Mouse (Mus musculus) kidney, postnatal 0 days (tissue): ENCODE data around the gene Slc36a4. TPM values are rescaled to one million over a fixed set of nuclear protein-coding genes. Genes with fewer than 3 reads are reported as not detected.

ENCODE experiments used
- ATAC-seq: fragments of 200-750 bp; cut with Nextera tagmentation; replicated peaks from 2 replicates; pipeline ENCODE4 v1.8.0; 2017; ENCODE audit warnings: low read depth, moderate number of reproducible peaks, moderate TSS enrichment, moderate library complexity; ENCODE audit not compliant: low FRiP score
- DNase-seq: peaks from one replicate; pipeline ENCODE4 v3.0.0-alpha.2; 2016; ENCODE audit warnings: low spot score
- H3K27ac ChIP-seq: fragments of 300-500 bp; sonication (generic); 2 replicates; pipeline ENCODE4 v1.5.1; 2014; ENCODE audit warnings: mild to moderate bottlenecking
- H3K27me3 ChIP-seq: fragments of 300-500 bp; sonication (generic); 2 replicates; pipeline ENCODE4 v1.6.1; 2014; ENCODE audit warnings: low read length, mixed read lengths; ENCODE audit not compliant: insufficient read depth
- H3K36me3 ChIP-seq: fragments of 300-500 bp; sonication (generic); 2 replicates; pipeline ENCODE4 v1.6.1; 2014; ENCODE audit warnings: low read length, mixed read lengths; ENCODE audit not compliant: insufficient read depth
- H3K4me1 ChIP-seq: fragments of 300-500 bp; sonication (generic); replicated peaks from 2 replicates; pipeline ENCODE4 v1.6.1; 2014; ENCODE audit warnings: antibody characterized with exemption, low read length, mixed read lengths; ENCODE audit not compliant: insufficient read depth
- H3K4me2 ChIP-seq: fragments of 300-500 bp; sonication (generic); 2 replicates; pipeline ENCODE4 v1.6.1; 2014; ENCODE audit warnings: mild to moderate bottlenecking, low read length, moderate library complexity, mixed read lengths
- H3K4me3 ChIP-seq: fragments of 300-500 bp; sonication (generic); replicated peaks from 2 replicates; pipeline ENCODE4 v1.5.1; 2014; ENCODE audit warnings: low read depth, low read length
- H3K9ac ChIP-seq: fragments of 300-500 bp; sonication (generic); 2 replicates; pipeline ENCODE4 v1.6.1; 2014; ENCODE audit warnings: low read depth, low read length
- H3K9me3 ChIP-seq: fragments of 300-500 bp; sonication (generic); replicated peaks from 2 replicates; pipeline ENCODE4 v1.6.1; 2016; ENCODE audit warnings: low read length, inconsistent platforms, mixed read lengths
- CTCF ChIP-seq: IDR thresholded peaks from 2 replicates; pipeline ENCODE4 v1.5.1; 2016; ENCODE audit warnings: antibody characterized with exemption, low read depth, mild to moderate bottlenecking, moderate library complexity
- WGBS: fragments of 180-500 bp; shearing (Covaris S2); extraction: QIAGEN DNeasy Blood & Tissue Kit; methylation state at CpG from one replicate; pipeline ENCODE4 v1.1.7; 2014; 5-methylcytosine and 5-hydroxymethylcytosine counted together
- polyA plus RNA-seq: library from polyadenylated mRNA; unstranded; fragments of >200 nt; fragmentation: Nextera tagmentation; extraction: Ambion mirVana; gene quantifications from 2 replicates; pipeline ENCODE4 v1.2.1, GENCODE M21; 2015

Gene Slc36a4
- polyA plus RNA-seq, 1 experiment from 2014 or later: 13.5 TPM

GRCm38 (mm10) chr9:15774911-15775310 lies 65.4 kb downstream of the Slc36a4 start:
- TF ChIP-seq CTCF: no peak
- 78% methylated on average over 1 of the region's 1 CpGs for WGBS
- Histone ChIP-seq H3K27ac (no peak overlapping the region), H3K36me3 (no peaks in the 10 kb centered on the region), H3K9me3 (no peaks in the 10 kb centered on the region), H3K4me3 (no peak overlapping the region), H3K9ac (no peak overlapping the region), H3K4me1 (no peaks in the 10 kb centered on the region), H3K4me2 (no peak overlapping the region), H3K27me3 (no peaks in the 10 kb centered on the region)
- DNase-seq (no peak), ATAC-seq (no peak)

GRCm38 (mm10) chr9:15781936-15782335 lies 72.4 kb downstream of the Slc36a4 start:
- Histone ChIP-seq H3K27ac (no peak overlapping the region), H3K4me3 (no peak overlapping the region), H3K9ac (no peak overlapping the region), H3K36me3 (no peaks in the 10 kb centered on the region), H3K4me1 (no peaks in the 10 kb centered on the region), H3K27me3 (no peaks in the 10 kb centered on the region), H3K4me2 (no peak overlapping the region), H3K9me3 (no peaks in the 10 kb centered on the region)
- ATAC-seq (no peak), DNase-seq (peak; percentile 29)
- 54% methylated on average over 4 of the region's 4 CpGs for WGBS
- no peak for TF ChIP-seq CTCF

- no peak overlapping the region for H3K4me2 ChIP-seq
- ATAC-seq: no peak
- H3K4me1 ChIP-seq: no peaks in the 10 kb centered on the region
- DNase-seq: no peak
- 41% methylated on average over 3 of the region's 3 CpGs for WGBS
- no peaks in the 10 kb centered on the region for H3K27me3 ChIP-seq
- TF ChIP-seq CTCF: no peak
- H3K27ac ChIP-seq: no peak overlapping the region
- no peaks in the 10 kb centered on the region for H3K36me3 ChIP-seq
- H3K9me3 ChIP-seq: no peaks in the 10 kb centered on the region
- H3K4me3 ChIP-seq: no peak overlapping the region
- no peak overlapping the region for H3K9ac ChIP-seq
These were observed 76.7 kb downstream of the Slc36a4 start for GRCm38 (mm10) chr9:15786192-15786591.

GRCm38 (mm10) chr9:15786610-15787009 lies 77.1 kb downstream of the Slc36a4 start:
- Histone ChIP-seq H3K36me3 (no peaks in the 10 kb centered on the region), H3K4me2 (no peak overlapping the region), H3K4me3 (no peak overlapping the region), H3K4me1 (no peaks in the 10 kb centered on the region), H3K9me3 (no peaks in the 10 kb centered on the region), H3K27ac (no peak overlapping the region), H3K9ac (no peak overlapping the region), H3K27me3 (no peaks in the 10 kb centered on the region)
- TF ChIP-seq CTCF: no peak
- ATAC-seq: no peak
- WGBS: 67% methylated on average over 2 of the region's 2 CpGs
- DNase-seq: no peak

- DNase-seq: no peak
- Histone ChIP-seq H3K27me3 (no peaks in the 10 kb centered on the region), H3K9me3 (no peaks in the 10 kb centered on the region), H3K4me3 (no peak overlapping the region), H3K4me2 (no peak overlapping the region), H3K4me1 (no peaks in the 10 kb centered on the region), H3K27ac (no peak overlapping the region), H3K36me3 (no peaks in the 10 kb centered on the region), H3K9ac (no peak overlapping the region)
- 82% methylated on average over 9 of the region's 9 CpGs for WGBS
- TF ChIP-seq CTCF: no peak
- no peak for ATAC-seq
These were observed 82.5 kb downstream of the Slc36a4 start for GRCm38 (mm10) chr9:15792076-15792475.

Other genes starting within 250 kb of the Slc36a4 start
- 3.7 and 3.9 TPM in 2 replicates for gene Smco4, start 216.3 kb upstream of the Slc36a4 start, polyA plus RNA-seq
- gene Deup1, start 81.8 kb upstream of the Slc36a4 start, polyA plus RNA-seq: 0.70 and 0.74 TPM in 2 replicates
- gene Mtnr1b, start 164.8 kb downstream of the Slc36a4 start, polyA plus RNA-seq: not detected in 2 replicates